Mouse (Mus musculus) lung, postnatal 0 days (tissue): ENCODE measurements at regions not wholly inside any gene's neighbourhood (a gene's known extent, or its start where the extent isn't known, plus 50 kb on each side); places are given as distances from the start of the nearest gene placed in this dataset.

Experiments used
- CTCF ChIP-seq: IDR thresholded peaks from 2 replicates; pipeline ENCODE4 v1.5.1; 2016; ENCODE audit warnings: antibody characterized with exemption, mild to moderate bottlenecking
- EP300 ChIP-seq: IDR thresholded peaks from 2 replicates; pipeline ENCODE4 v1.6.1; 2016; ENCODE audit warnings: antibody characterized with exemption, mild to moderate bottlenecking, control low read depth

DNA sequence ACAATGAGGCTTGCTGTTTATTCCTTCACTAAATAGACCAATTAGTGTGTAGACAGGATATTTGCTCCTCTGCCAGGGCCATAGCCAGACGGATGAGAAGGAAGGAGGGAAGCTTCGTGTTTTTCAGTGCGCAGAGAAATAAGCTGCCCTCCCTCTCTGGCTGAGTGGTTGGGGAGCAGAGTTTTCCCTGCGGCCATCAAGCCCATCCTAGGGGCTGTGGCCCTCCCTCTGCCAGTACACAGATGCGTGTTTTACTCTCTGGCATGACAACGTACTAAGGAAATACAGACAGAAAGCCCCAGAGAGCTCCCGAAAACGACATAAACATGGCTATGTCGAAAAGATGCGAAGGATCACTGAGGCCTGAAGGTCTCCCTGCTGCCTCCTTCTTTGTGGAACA lies 65.2 kb downstream of the Emx2 start:
- no peak for TF ChIP-seq CTCF
- no peak for TF ChIP-seq EP300
